Mouse (Mus musculus): ENCODE results near the gene Nrip1. TPM values are rescaled to one million over a fixed set of nuclear protein-coding genes. Genes with fewer than 3 reads are reported as not detected.

Gene Nrip1
- 11.3 and 12.8 TPM in 2 replicates for polyA plus RNA-seq (2012; rRNA removed)

- Histone ChIP-seq H3K27me3 (ENCODE audit: control insufficient read depth, insufficient read depth, low read length) (no peaks in the 10 kb centered on the region), H3K4me3 (replicated peaks; ENCODE audit: insufficient read depth, low read depth, low read length) (peak within 1 kb of the TSS; percentile 84), H3K27ac (ENCODE audit: insufficient read depth, low read length) (peak within 1 kb of the TSS; percentile 91), H3K4me1 (ENCODE audit: control insufficient read depth, insufficient read depth, low read length) (no peaks in the 10 kb centered on the region)
- peak; percentile 74 to 79 for DNase-seq
- under 1% methylated on average over 9 of the region's 9 CpGs for WGBS
- TF ChIP-seq CTCF (IDR thresholded peaks at IDR 0.05; ENCODE audit: borderline replicate concordance, insufficient read depth, low read depth, low read length) (no peak), POLR2A (IDR thresholded peaks at IDR 0.05; ENCODE audit: borderline replicate concordance, insufficient read depth, low read length) (peak; percentile 38; the same call in 1 of the 2 replicates)
These were observed at the start of gene Nrip1 for GRCm38 (mm10) chr16:76373671-76374091. Gene Nrip1 (minus strand): TSS chr16:76373827.

DNA sequence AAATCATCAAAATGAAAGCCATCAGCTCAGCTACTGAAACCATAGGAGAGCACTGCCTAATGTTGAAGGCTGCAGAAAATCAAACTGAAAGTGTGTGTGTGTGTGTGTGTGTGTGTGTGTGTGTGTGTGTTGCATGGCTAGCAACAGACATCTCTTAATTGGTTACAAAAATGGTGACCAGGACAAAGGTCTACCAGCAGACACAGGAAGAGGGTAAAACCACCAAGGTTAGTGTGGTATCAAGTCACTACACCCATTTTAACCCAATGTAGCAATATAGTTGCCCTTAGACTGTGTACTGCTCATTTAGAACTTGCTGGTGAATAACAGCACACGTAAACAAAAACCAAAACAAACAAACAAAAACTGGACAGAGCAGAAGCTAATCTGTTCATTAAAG, 48.9 kb upstream of the Nrip1 start:
- Histone ChIP-seq H3K4me1 (ENCODE audit: control insufficient read depth, insufficient read depth, low read length) (no peaks in the 10 kb centered on the region), H3K4me3 (replicated peaks; ENCODE audit: insufficient read depth, low read depth, low read length) (no peak overlapping the region), H3K27me3 (ENCODE audit: control insufficient read depth, insufficient read depth, low read length) (no peaks in the 10 kb centered on the region; the same call in 1 of the 2 replicates), H3K27ac (ENCODE audit: insufficient read depth, low read length) (no peak overlapping the region)
- no peak for TF ChIP-seq POLR2A (IDR thresholded peaks at IDR 0.05; ENCODE audit: borderline replicate concordance, insufficient read depth, low read length)
- TF ChIP-seq CTCF (IDR thresholded peaks at IDR 0.05; ENCODE audit: borderline replicate concordance, insufficient read depth, low read depth, low read length) = no peak
- DNase-seq = no peak
- WGBS = 90% methylated on average over 1 of the region's 1 CpGs

GRCm38 (mm10) chr16:76419849-76420248, 46.2 kb upstream of the Nrip1 start:
- 44% methylated on average over 8 of the region's 8 CpGs for WGBS
- DNase-seq = no peak
- no peak for TF ChIP-seq POLR2A (IDR thresholded peaks at IDR 0.05; ENCODE audit: borderline replicate concordance, insufficient read depth, low read length)
- TF ChIP-seq CTCF (IDR thresholded peaks at IDR 0.05; ENCODE audit: borderline replicate concordance, insufficient read depth, low read depth, low read length) = no peak

DNA sequence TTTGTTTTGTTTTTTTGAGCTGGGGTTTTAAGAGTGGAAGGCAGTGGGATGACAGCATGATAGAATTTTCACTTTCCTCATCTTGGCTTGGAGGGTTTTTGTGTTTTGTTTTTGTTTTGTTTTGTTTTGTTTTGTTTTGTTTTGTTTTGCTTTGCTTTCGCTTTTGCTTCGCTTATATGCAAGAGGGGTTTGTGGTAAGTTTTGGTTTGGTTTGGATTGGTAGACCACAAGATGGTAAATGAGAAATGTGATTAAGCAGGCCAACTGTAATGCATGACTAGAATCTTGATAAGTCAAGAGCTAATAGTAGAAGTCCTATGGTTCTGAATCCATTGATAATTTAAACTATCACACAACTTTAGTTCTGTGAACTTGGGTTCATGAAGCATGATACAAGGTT, 42.9 kb upstream of the Nrip1 start:
- TF ChIP-seq CTCF (IDR thresholded peaks at IDR 0.05; ENCODE audit: borderline replicate concordance, insufficient read depth, low read depth, low read length) = no peak
- no peak for TF ChIP-seq POLR2A (IDR thresholded peaks at IDR 0.05; ENCODE audit: borderline replicate concordance, insufficient read depth, low read length)
- H3K27ac ChIP-seq (ENCODE audit: insufficient read depth, low read length) = no peak overlapping the region
- H3K27me3 ChIP-seq (ENCODE audit: control insufficient read depth, insufficient read depth, low read length) = no peaks in the 10 kb centered on the region; the same call in 1 of the 2 replicates
- no peak overlapping the region for H3K4me3 ChIP-seq (replicated peaks; ENCODE audit: insufficient read depth, low read depth, low read length)
- no peak for DNase-seq
- WGBS = 95% methylated on average over 2 of the region's 2 CpGs
- H3K4me1 ChIP-seq (ENCODE audit: control insufficient read depth, insufficient read depth, low read length) = no peaks in the 10 kb centered on the region

More at GRCm38 (mm10) chr16:76419849-76420248, 46.2 kb upstream of the Nrip1 start:
- Histone ChIP-seq H3K4me3 (replicated peaks; ENCODE audit: insufficient read depth, low read depth, low read length) (no peak overlapping the region), H3K27ac (ENCODE audit: insufficient read depth, low read length) (no peak overlapping the region), H3K27me3 (ENCODE audit: control insufficient read depth, insufficient read depth, low read length) (no peaks in the 10 kb centered on the region; the same call in 1 of the 2 replicates), H3K4me1 (ENCODE audit: control insufficient read depth, insufficient read depth, low read length) (no peaks in the 10 kb centered on the region)

DNA sequence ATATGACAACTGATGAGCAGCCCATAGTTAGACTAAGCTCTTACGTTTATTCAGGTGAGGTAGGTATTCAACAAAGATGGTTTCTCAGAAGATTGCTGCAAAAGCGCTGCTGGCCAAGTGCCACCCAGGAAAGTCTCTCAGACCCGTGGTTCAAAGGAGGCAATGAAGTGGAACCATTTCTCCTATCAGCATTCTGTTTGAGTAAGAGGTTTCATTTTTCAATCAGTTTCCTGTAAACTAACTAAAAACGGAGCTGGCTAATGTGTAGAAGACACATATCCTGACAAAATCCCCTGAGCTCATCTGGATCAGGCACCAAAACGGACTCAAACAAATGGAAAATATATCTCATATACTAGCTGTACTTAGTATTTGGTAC, 42.4 kb upstream of the Nrip1 start:
- TF ChIP-seq POLR2A (IDR thresholded peaks at IDR 0.05; ENCODE audit: borderline replicate concordance, insufficient read depth, low read length) = no peak
- TF ChIP-seq CTCF (IDR thresholded peaks at IDR 0.05; ENCODE audit: borderline replicate concordance, insufficient read depth, low read depth, low read length) = no peak
- Histone ChIP-seq H3K27me3 (ENCODE audit: control insufficient read depth, insufficient read depth, low read length) (no peaks in the 10 kb centered on the region; the same call in 1 of the 2 replicates), H3K4me3 (replicated peaks; ENCODE audit: insufficient read depth, low read depth, low read length) (no peak overlapping the region), H3K4me1 (ENCODE audit: control insufficient read depth, insufficient read depth, low read length) (no peaks in the 10 kb centered on the region), H3K27ac (ENCODE audit: insufficient read depth, low read length) (no peak overlapping the region)
- no peak for DNase-seq
- WGBS = 75% methylated on average over 5 of the region's 5 CpGs

- no peak for DNase-seq
- TF ChIP-seq CTCF (IDR thresholded peaks at IDR 0.05; ENCODE audit: borderline replicate concordance, insufficient read depth, low read depth, low read length) = no peak
- no peak for TF ChIP-seq POLR2A (IDR thresholded peaks at IDR 0.05; ENCODE audit: borderline replicate concordance, insufficient read depth, low read length)
- H3K4me3 ChIP-seq (replicated peaks; ENCODE audit: insufficient read depth, low read depth, low read length) = no peak overlapping the region
- H3K27ac ChIP-seq (ENCODE audit: insufficient read depth, low read length) = no peak overlapping the region
- 87% methylated on average over 9 of the region's 9 CpGs for WGBS
- no peaks in the 10 kb centered on the region; the same call in 1 of the 2 replicates for H3K27me3 ChIP-seq (ENCODE audit: control insufficient read depth, insufficient read depth, low read length)
- no peaks in the 10 kb centered on the region for H3K4me1 ChIP-seq (ENCODE audit: control insufficient read depth, insufficient read depth, low read length)
These were observed 41.9 kb upstream of the Nrip1 start for GRCm38 (mm10) chr16:76415407-76416059.

GRCm38 (mm10) chr16:76414528-76414927, 40.9 kb upstream of the Nrip1 start:
- H3K27ac ChIP-seq (ENCODE audit: insufficient read depth, low read length) = no peak overlapping the region
- DNase-seq = no peak
- H3K4me3 ChIP-seq (replicated peaks; ENCODE audit: insufficient read depth, low read depth, low read length) = no peak overlapping the region
- H3K4me1 ChIP-seq (ENCODE audit: control insufficient read depth, insufficient read depth, low read length) = no peaks in the 10 kb centered on the region
- TF ChIP-seq CTCF (IDR thresholded peaks at IDR 0.05; ENCODE audit: borderline replicate concordance, insufficient read depth, low read depth, low read length) (no peak), POLR2A (IDR thresholded peaks at IDR 0.05; ENCODE audit: borderline replicate concordance, insufficient read depth, low read length) (no peak)
- WGBS = 13% methylated on average over 5 of the region's 5 CpGs
- no peaks in the 10 kb centered on the region for H3K27me3 ChIP-seq (ENCODE audit: control insufficient read depth, insufficient read depth, low read length)

- Histone ChIP-seq H3K4me3 (replicated peaks; ENCODE audit: insufficient read depth, low read depth, low read length) (no peak overlapping the region), H3K4me1 (ENCODE audit: control insufficient read depth, insufficient read depth, low read length) (no peaks in the 10 kb centered on the region), H3K27ac (ENCODE audit: insufficient read depth, low read length) (no peak overlapping the region), H3K27me3 (ENCODE audit: control insufficient read depth, insufficient read depth, low read length) (no peaks in the 10 kb centered on the region)
- 96% methylated on average over 8 of the region's 8 CpGs for WGBS
- no peak for DNase-seq
- TF ChIP-seq CTCF (IDR thresholded peaks at IDR 0.05; ENCODE audit: borderline replicate concordance, insufficient read depth, low read depth, low read length) (no peak), POLR2A (IDR thresholded peaks at IDR 0.05; ENCODE audit: borderline replicate concordance, insufficient read depth, low read length) (no peak)
These were observed 40.0 kb upstream of the Nrip1 start for GRCm38 (mm10) chr16:76413581-76413980.
